Mouse (Mus musculus): ENCODE data around the gene Cep170. TPM values are rescaled to one million over a fixed set of nuclear protein-coding genes. Genes with fewer than 3 reads are reported as not detected.

The Cep170 gene
- polyA plus RNA-seq, 1 experiment = 39.1 TPM

DNA sequence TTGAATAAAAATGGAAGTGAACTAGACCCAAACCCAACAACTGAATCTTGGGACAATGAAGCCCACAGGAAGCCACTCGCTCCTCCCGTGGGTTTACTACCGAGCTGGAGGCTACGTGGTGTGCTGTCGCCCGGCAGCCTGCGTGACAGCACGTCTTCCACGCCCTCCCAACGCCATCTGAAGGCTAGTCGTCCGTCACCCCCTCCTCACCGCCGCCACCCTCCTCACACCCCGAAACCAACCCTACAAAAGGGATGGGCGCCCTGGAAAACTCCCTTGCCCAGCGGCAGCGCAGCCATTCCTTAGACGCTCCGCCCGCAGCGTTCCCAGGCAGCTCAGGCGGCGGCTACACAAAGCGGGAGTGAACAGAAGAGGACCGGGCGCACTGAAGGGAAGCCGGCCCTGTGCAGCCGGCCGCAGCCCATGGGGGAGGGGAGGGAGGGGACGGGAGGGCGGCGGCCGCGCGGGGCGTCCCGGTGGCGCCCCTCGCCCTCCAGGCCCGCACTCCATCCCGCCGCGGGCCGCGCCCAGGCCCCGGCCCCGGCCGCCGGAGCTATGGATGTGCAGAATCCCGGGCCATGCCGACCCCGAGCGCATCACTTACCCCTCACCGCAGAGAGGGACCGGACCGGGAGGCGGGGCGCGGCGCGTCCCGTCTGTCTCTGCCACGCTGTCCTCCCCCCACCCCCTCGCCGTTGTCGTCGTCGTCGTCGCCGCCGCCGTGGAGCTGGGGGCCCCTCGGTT lies 403 bp downstream of the Cep170 start:
- TF ChIP-seq POLR2A (IDR thresholded peaks at IDR 0.05; ENCODE audit: extremely low read depth, insufficient read depth, low read length) (peak; percentile 68), CTCF (IDR thresholded peaks at IDR 0.05; ENCODE audit: extremely low read depth, insufficient read depth, low read length) (no peak)
- peak overlapping the region; percentile 70 for H3K4me3 ChIP-seq (ENCODE audit: insufficient read depth, low read length)
- peak overlapping the region; percentile 87 for H3K27ac ChIP-seq (ENCODE audit: insufficient read depth, low read length)
- peaks cover 4% of the 10 kb centered on the region; the same call in 1 of the 2 replicates for H3K4me1 ChIP-seq (ENCODE audit: control insufficient read depth, insufficient read depth, low read length)

DNA sequence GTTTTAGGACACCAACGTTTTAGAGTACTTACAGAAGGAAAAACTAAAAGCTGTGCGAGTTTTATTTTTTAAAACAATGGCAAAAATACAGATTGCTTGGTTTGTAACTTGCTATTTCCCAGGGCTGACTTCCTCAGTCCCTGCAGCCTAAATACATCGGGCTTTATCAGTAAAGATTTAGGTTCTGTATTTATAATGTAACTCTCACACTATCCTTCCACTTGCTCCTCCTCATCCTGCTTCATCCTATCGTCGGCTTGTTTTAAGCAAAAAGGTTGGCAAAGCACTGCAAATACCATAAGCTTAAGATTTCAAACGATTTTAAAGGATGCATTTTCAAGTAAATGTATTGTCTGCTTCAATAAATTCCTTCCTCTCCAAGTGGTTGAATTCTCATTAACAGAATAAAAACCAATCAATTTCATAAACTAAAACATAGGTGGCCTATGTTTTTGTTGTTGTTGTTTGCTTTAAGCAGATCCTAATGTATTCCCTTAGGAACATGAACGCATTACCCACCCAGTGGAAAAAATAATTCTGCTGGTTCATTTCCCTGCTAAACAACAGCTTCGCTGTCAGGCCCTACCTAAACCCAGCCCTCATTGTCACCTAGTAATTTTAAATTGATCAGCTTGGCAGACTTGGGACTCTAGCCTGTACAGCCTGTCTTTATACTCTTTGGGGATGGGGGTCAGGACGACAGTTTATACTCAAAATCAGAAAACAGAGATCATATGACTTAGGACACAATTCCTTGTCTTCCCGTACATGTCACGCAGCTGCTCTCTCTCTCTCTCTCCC lies 1.2 kb downstream of the Cep170 start:
- peaks cover 4% of the 10 kb centered on the region; the same call in 1 of the 2 replicates for H3K4me1 ChIP-seq (ENCODE audit: control insufficient read depth, insufficient read depth, low read length)
- TF ChIP-seq POLR2A (IDR thresholded peaks at IDR 0.05; ENCODE audit: extremely low read depth, insufficient read depth, low read length) = no peak
- TF ChIP-seq CTCF (IDR thresholded peaks at IDR 0.05; ENCODE audit: extremely low read depth, insufficient read depth, low read length) = no peak
- peak overlapping the region; percentile 70 for H3K4me3 ChIP-seq (ENCODE audit: insufficient read depth, low read length)
- H3K27ac ChIP-seq (ENCODE audit: insufficient read depth, low read length) = peak overlapping the region; percentile 85

DNA sequence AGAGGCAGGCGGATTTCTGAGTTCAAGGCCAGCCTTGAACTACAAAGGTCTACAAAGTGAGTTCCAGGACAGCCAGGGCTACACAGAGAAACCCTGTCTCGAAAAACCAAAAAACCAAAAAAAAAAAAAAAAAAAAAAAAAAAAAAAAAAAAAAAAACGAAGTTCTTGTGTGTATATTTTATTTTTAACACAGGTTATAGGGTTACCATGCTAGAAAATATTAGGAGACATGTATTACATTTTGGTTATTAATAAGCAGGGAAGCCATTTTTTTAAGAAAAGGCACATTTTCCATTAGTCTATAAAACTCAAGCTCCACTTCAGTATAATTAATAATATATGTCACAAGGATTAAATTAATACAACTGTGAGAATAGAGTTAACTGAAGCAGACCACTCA lies 2.0 kb downstream of the Cep170 start:
- Histone ChIP-seq H3K27ac (ENCODE audit: insufficient read depth, low read length) (no peak overlapping the region), H3K4me3 (ENCODE audit: insufficient read depth, low read length) (no peak overlapping the region), H3K4me1 (ENCODE audit: control insufficient read depth, insufficient read depth, low read length) (peaks cover 4% of the 10 kb centered on the region; the same call in 1 of the 2 replicates)
- TF ChIP-seq POLR2A (IDR thresholded peaks at IDR 0.05; ENCODE audit: extremely low read depth, insufficient read depth, low read length) = no peak
- TF ChIP-seq CTCF (IDR thresholded peaks at IDR 0.05; ENCODE audit: extremely low read depth, insufficient read depth, low read length) = no peak

DNA sequence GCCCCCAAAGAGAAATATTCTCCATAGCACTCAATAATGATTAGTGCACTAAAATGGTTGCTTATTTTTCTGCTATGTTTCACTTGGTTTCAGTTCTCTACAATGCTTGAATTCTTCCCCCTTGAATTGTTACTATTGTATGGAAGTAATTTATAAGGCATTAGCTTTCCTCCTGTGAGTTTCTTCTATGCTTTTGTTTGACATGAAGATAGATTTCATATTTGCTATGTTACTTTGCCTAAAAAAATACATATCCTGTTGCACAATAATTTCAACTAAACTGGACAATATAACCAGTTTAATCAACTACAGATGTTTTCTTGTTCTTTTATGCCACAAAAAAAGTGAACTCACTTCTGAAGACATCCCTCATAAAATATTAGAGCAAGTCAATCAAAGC lies 3.7 kb downstream of the Cep170 start:
- Histone ChIP-seq H3K27ac (ENCODE audit: insufficient read depth, low read length) (no peak overlapping the region), H3K4me1 (ENCODE audit: control insufficient read depth, insufficient read depth, low read length) (peaks cover 6% of the 10 kb centered on the region; the same call in 1 of the 2 replicates), H3K4me3 (ENCODE audit: insufficient read depth, low read length) (no peak overlapping the region)
- TF ChIP-seq CTCF (IDR thresholded peaks at IDR 0.05; ENCODE audit: extremely low read depth, insufficient read depth, low read length) = no peak
- no peak for TF ChIP-seq POLR2A (IDR thresholded peaks at IDR 0.05; ENCODE audit: extremely low read depth, insufficient read depth, low read length)

DNA sequence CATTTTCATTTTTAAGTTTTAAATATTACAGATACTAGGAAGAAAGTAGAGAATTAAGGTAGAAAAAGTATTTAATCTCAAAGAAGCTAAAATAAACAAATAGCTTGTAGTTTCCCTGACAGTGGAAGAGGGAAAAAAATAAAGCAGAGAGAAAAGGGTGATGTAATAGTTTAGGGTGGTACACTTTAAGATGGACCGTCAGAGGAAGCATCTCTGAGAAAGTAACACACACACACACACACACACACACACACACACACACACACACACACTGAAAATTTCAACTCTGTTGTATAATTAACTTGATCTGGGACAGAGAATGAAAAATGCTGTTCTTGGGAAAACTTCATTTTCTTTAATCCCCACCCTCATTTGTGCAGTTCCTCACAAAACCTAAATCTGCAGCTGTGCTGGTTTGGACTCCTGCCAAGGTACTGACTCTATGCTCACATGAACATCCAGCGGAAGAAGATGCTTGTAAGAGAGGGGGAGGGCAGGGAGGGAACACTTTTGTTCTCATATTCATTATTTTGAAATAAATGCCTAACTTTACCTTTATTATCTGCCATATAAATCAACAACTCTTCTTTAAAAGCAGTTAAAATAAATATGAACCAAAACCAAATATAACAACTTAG lies 13.0 kb downstream of the Cep170 start:
- no peak overlapping the region for H3K4me3 ChIP-seq (ENCODE audit: insufficient read depth, low read length)
- no peak for TF ChIP-seq CTCF (IDR thresholded peaks at IDR 0.05; ENCODE audit: extremely low read depth, insufficient read depth, low read length)
- no peak for TF ChIP-seq POLR2A (IDR thresholded peaks at IDR 0.05; ENCODE audit: extremely low read depth, insufficient read depth, low read length)
- H3K27ac ChIP-seq (ENCODE audit: insufficient read depth, low read length) = no peak overlapping the region
- no peaks in the 10 kb centered on the region; the same call in 1 of the 2 replicates for H3K4me1 ChIP-seq (ENCODE audit: control insufficient read depth, insufficient read depth, low read length)

DNA sequence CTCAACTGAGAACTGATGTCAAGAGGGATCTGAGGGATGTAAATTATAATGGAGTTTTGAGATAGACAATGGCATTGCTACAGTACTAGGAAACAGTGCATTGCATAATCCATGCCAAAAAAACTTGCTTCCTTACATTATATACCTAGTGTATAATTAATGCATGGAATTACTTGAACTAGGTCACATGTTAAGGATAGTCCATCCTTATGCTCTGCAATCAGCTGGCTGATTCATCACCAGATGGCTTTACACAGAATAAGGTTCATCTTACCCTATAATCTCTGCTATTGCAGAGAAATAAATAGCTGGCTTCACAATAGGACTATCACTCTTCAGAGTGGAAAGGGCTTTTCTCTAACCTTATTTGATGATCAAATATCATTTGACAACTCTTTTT lies 15.2 kb downstream of the Cep170 start:
- no peak for TF ChIP-seq POLR2A (IDR thresholded peaks at IDR 0.05; ENCODE audit: extremely low read depth, insufficient read depth, low read length)
- no peak overlapping the region for H3K27ac ChIP-seq (ENCODE audit: insufficient read depth, low read length)
- H3K4me1 ChIP-seq (ENCODE audit: control insufficient read depth, insufficient read depth, low read length) = no peaks in the 10 kb centered on the region; the same call in 1 of the 2 replicates
- no peak overlapping the region for H3K4me3 ChIP-seq (ENCODE audit: insufficient read depth, low read length)

DNA sequence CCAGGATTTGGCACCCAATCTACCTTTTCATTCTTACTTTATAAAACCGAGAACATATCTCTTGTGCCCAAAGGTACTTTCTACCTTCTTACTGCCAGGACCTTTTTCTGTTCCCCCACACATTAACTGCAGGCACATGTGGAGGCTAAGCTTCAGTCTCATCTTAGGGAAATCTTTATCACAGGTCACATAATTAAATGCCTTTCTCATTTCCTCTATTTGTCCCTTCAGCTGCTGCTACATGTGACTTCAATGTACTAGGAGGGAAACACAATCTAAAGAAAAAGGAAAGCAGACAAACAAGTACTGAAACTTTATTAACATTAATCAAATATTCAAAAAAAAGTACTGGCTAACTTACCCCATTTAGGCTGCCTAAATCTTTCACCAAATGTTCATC lies 21.7 kb downstream of the Cep170 start:
- Histone ChIP-seq H3K4me3 (ENCODE audit: insufficient read depth, low read length) (no peak overlapping the region), H3K27ac (ENCODE audit: insufficient read depth, low read length) (no peak overlapping the region), H3K4me1 (ENCODE audit: control insufficient read depth, insufficient read depth, low read length) (no peaks in the 10 kb centered on the region; the same call in 1 of the 2 replicates)
- no peak for TF ChIP-seq CTCF (IDR thresholded peaks at IDR 0.05; ENCODE audit: extremely low read depth, insufficient read depth, low read length)
- TF ChIP-seq POLR2A (IDR thresholded peaks at IDR 0.05; ENCODE audit: extremely low read depth, insufficient read depth, low read length) = no peak

DNA sequence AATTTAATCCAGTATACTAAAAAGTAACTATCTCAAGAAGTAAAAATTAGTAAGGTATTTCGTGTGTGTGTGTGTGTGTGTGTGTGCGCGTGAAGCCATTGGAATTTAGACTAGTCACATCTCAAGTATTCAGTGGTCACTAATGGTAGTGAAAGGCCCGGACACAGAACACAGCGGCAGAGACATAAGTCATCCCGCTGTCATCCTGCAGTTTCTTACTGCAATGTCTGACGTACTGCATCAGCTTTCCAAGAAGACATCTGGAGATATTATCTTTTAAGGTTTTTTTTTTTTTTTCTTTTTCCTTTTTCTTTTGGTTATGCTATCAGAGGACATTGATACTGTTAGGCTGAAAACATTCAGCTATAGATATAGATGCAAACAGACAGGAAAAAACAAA lies 24.5 kb downstream of the Cep170 start:
- no peaks in the 10 kb centered on the region for H3K4me1 ChIP-seq (ENCODE audit: control insufficient read depth, insufficient read depth, low read length)
- no peak for TF ChIP-seq CTCF (IDR thresholded peaks at IDR 0.05; ENCODE audit: extremely low read depth, insufficient read depth, low read length)
- no peak for TF ChIP-seq POLR2A (IDR thresholded peaks at IDR 0.05; ENCODE audit: extremely low read depth, insufficient read depth, low read length)
- H3K4me3 ChIP-seq (ENCODE audit: insufficient read depth, low read length) = no peak overlapping the region
- H3K27ac ChIP-seq (ENCODE audit: insufficient read depth, low read length) = no peak overlapping the region

DNA sequence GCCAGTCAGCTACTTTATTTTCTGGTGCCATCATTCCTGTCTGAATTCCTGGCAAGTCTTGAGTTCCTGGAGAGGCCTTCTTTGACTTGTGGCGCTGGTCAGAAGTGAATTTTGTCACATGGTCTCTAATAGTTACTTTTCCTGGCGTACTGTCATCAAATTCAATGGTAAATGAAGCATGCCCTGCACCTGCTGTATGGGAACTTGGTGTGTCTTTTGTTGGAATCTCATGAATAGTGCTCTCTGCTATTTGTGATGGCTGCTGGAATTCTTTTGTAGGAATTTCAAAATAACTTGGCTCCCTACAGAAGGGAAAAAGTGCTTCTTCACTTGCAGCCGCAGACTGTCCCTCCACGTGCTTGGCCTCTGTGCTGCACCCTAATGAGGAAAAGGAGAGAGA lies 39.3 kb downstream of the Cep170 start:
- Histone ChIP-seq H3K4me3 (ENCODE audit: insufficient read depth, low read length) (no peak overlapping the region), H3K27ac (ENCODE audit: insufficient read depth, low read length) (no peak overlapping the region), H3K4me1 (ENCODE audit: control insufficient read depth, insufficient read depth, low read length) (no peaks in the 10 kb centered on the region)
- TF ChIP-seq POLR2A (IDR thresholded peaks at IDR 0.05; ENCODE audit: extremely low read depth, insufficient read depth, low read length) = no peak
- TF ChIP-seq CTCF (IDR thresholded peaks at IDR 0.05; ENCODE audit: extremely low read depth, insufficient read depth, low read length) = no peak

All from cortical plate, adult 2 months (tissue).